Mouse (Mus musculus): ENCODE data around the gene Hmcn1.

Hmcn1 gene

DNA sequence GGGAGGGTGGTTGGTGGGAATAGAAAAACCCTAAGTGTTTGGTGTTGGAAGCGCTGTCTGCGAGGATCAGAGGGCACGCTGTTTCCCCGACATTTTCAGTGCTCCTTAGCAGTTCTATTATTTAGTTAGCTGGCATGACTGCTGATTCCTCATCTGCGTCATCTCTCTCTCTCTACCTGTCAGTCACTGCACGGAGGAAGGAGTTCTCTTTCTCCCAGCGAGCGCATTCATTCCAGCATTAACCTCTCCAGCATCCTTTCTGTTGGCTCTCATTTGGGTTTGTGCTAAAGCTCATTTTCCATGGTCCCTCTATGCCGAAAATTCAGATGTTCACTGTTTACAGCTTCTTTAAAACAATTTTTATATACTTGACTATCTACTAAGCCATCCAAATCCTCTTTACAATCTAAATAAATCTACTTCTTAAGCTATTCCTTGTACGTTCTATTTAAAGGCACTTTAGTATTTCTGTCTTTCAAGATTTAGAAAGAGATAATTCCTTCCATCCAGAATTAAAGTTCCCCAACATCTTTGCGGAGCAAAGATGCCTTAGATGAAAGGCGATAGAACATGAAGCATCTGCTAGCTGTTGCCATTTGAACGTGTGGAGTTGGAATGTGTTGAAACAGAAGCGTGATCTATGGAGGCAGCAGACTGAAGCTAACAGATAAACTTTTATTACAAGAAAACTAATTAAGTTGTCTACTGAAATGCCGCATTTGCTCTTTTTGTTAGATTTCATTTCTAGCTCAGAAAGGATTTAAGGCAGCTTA, 210.0 kb downstream of the Hmcn1 start:
- no peak for DNase-seq (ENCODE audit: low spot score in 2 of 2)

GRCm38 (mm10) chr1:150779902-150780301, 213.3 kb downstream of the Hmcn1 start:
- DNase-seq (ENCODE audit: low spot score in 2 of 2), result no peak

GRCm38 (mm10) chr1:150776741-150777140, 216.5 kb downstream of the Hmcn1 start:
- DNase-seq (ENCODE audit: low spot score in 2 of 2), result no peak

DNA sequence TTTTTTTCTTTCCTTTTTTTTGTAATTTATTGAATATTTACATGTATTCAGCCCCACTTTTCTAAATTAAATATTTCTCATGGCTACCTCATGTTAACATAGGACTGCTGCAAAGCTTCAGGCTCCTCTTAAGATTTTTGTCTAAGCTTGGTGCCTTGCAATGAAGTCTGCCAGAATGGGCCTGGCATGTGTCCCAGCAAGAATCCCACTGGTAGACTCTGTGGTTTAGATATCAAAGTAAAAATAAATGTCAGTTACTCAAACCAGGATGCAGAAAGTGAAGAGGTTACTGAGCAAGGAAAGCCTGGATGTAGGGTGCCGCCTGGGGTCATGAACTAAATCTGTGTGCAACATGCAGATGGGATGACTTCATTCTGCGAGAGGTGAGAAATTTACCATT, 217.5 kb downstream of the Hmcn1 start:
- DNase-seq (ENCODE audit: low spot score in 2 of 2), result no peak

DNA sequence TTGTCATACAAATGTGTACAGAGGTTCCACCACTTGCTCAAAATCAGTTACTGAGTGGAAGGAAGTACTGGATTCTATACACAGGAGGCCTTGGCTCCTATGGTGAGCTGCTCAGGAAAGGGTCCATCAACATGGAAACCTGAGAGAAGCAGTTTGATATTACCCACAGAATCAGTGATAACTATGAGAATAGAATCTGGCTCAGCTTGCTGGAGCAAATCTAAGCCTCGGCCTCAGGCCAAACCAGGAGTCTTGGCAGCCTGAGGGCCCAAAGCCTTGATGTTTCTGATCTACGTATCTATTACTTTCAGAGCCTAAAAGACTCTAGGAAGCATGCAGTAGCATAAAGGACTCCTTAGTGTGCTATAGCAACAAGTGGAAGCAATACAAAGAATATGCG, 220.3 kb downstream of the Hmcn1 start:
- no peak for DNase-seq (ENCODE audit: low spot score in 2 of 2)

- DNase-seq (ENCODE audit: low spot score in 2 of 2), result no peak
Measured at GRCm38 (mm10) chr1:150770948-150771521, 222.2 kb downstream of the Hmcn1 start.

GRCm38 (mm10) chr1:150769836-150770235, 223.4 kb downstream of the Hmcn1 start:
- no peak for DNase-seq (ENCODE audit: low spot score in 2 of 2)

GRCm38 (mm10) chr1:150761678-150762077, 231.6 kb downstream of the Hmcn1 start:
- DNase-seq (ENCODE audit: low spot score in 2 of 2), result no peak

GRCm38 (mm10) chr1:150760801-150761331, 232.4 kb downstream of the Hmcn1 start:
- DNase-seq (ENCODE audit: low spot score in 2 of 2), result no peak

DNA sequence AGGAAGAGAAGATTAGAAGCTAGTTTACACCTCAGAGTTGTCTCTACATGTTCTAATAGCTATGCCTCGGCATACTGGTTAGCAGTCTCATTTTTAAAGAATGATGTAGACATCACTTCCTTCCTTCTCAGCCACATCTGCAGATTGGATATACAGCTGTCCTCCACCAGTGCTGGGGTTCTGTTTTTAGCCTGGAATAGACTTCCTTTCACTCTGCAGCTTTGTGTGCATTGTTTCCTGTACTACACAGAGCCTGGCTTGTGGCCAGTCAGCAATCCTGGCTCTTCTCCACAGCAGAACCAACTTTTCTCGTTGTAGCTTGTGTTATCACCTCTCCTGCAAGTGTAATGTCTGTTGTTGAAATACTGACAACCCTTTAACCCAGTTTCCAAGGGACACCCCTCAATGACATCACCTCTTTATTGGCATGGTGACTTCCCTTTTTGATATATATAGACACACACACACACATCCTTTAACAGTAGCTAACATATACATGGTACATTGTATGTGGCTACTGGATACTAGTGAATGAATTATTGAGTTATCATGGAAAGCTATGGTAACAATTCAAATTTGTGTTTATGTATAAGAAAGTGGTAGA, 233.7 kb downstream of the Hmcn1 start:
- no peak for DNase-seq (ENCODE audit: low spot score in 2 of 2)

DNA sequence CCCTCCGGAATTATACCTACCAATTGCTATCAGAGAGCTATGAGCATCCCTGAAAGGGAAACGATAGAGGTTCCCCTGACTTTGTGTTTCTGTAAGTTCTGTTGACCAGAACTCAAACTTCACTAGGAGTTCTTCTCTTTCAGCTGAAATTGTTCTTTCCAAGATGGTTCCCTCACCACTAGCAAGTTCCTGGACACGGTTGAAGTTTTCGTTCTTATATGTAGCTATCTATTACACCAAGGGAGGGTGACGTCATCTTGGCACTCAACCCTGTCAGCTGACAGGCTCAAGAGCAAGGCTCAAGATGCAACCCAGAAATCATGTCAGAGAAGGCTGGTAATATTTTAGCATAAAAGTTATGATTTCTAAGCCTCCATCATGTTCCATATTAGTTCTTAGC, 239.3 kb downstream of the Hmcn1 start:
- DNase-seq (ENCODE audit: low spot score in 2 of 2), result no peak

- no peak for DNase-seq (ENCODE audit: low spot score in 2 of 2)
Measured at GRCm38 (mm10) chr1:150748783-150749182, 244.5 kb downstream of the Hmcn1 start.

DNA sequence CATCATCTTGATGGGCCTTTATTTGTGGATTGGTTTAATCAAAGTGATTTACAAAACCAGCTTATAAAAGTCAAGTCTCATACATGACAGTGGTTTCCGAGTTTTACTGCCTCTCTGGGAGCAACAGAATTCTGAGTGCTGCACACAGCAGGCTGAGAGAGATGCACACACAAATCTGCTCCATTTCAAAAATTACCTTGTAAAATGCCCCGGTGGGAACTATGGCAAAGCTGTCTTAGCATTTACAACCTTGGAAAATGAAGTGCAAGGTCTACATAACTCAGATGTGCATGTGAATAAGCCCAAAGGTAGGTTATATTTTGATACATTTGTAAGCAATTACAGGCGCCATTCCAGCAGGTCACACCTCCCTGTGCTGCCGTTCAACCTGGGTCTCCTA, 245.5 kb downstream of the Hmcn1 start:
- DNase-seq (ENCODE audit: low spot score in 2 of 2), result no peak

GRCm38 (mm10) chr1:150743097-150743843, 250.0 kb downstream of the Hmcn1 start:
- no peak for DNase-seq (ENCODE audit: low spot score in 2 of 2)

- no peak for DNase-seq (ENCODE audit: low spot score in 2 of 2)
Measured at GRCm38 (mm10) chr1:150742376-150743087, 250.7 kb downstream of the Hmcn1 start.

GRCm38 (mm10) chr1:150711438-150711837, 281.8 kb downstream of the Hmcn1 start:
- DNase-seq (ENCODE audit: low spot score in 2 of 2), result no peak

DNA sequence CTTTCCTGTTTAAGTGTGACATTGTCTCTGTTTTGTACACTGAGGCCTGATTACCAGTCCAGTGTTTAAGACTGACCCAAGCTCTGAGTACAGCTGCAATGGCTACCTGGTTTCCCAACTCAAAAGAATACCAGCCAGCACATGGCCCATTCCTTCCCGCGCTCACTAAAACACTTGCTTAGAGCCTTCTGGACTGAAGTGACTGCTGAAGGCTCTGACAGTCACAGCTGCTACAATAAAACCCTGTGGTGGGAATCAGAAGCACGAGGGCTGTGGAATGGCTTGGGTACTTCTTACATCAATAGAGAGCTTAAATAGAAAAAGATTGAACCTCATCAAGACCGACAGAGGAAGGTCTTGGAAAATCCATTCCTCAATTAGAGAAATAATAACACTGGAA, 286.7 kb downstream of the Hmcn1 start:
- DNase-seq (ENCODE audit: low spot score in 2 of 2), result no peak

DNA sequence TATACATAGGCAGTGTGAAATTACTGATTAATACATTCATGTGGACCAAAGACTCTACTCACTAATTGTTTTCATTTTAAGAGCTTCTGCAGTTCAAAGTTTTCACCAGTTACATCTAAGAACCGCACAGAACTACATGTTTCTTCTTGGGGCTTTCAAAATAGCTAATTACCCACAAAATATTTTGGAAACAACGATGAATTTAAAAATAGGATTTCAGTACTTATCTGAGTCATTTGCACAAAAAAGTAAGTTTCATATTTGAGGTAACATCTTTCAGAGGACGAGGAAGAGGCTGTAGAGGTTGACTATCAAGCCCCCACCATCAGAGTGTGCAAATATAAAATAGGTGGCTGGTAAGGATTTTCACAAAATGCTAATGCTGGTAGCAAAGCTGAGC, 295.5 kb downstream of the Hmcn1 start:
- DNase-seq (ENCODE audit: low spot score in 2 of 2), result no peak

DNA sequence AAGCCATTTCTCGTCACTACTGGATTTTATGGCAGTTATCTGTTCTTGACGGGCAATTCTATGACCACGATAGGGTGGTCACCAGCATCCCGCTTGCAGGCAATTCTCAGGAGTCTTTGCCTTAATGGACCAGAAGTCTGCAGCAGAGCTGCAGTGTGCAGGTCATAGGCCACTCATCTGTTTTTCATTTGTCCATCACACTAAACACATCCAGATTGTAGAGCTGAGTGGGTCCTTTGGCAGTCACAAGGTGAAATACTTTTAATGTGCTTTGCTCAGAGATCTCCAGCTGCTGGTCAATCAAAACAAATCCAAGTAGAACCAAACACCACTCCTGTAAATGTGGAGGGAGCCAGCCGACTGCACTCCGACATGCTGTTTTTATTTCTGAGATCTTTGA, 311.2 kb downstream of the Hmcn1 start:
- DNase-seq (ENCODE audit: low spot score in 2 of 2), result no peak

- no peak for DNase-seq (ENCODE audit: low spot score in 2 of 2)
Measured at GRCm38 (mm10) chr1:150681433-150681832, 311.8 kb downstream of the Hmcn1 start.

DNA sequence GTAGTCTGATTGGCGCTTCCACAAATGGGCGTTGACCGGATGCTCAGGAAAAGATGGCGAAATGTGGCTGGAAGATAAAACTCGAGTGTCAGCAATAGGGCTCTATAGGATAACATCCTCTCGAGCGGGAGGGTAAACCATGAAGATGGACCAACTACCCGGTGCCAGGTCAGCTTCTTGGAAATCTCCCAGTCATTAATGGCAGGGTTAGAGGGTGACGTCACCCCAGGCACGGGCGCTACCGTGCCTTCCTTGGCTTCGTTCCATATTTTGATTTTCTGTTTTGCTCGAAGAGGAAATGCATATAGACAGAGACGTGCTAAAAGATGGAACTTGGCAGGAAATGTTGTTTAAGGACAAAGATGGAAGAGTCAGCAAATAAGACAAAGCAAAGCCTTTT, 312.2 kb downstream of the Hmcn1 start:
- peak in 1 of 2 experiments; percentile 30 for DNase-seq (ENCODE audit: low spot score in 2 of 2)

DNA sequence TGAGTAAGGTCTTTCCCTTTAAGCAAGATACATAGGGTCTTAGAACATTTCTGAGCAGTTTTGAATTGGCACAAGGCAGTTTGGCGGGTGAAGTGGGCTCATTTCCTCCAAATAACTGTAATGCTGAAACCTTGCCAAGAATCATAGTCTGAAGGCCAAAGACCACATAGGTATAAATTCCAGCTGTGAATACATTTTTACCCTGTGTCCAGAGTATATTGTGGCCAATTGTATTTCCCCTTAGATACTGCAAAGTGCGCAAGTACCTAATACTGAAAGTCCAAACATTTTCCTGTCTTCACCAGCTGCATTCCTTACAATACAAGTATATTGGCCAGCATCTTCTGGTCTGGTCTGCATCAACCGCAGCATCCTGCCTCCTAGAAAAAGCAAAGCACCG, 312.9 kb downstream of the Hmcn1 start:
- DNase-seq (ENCODE audit: low spot score in 2 of 2), result no peak
